Mouse (Mus musculus) embryonic facial prominence, embryonic 14.5 days (tissue): ENCODE measurements at regions not wholly inside any gene's neighbourhood (a gene's known extent, or its start where the extent isn't known, plus 50 kb on each side); places are given as distances from the start of the nearest gene placed in this dataset.

Source experiments
- ATAC-seq: fragments of 200-750 bp; cut with Nextera tagmentation; 2 replicates; pipeline ENCODE4 v1.8.0; 2017; ENCODE audit warnings: low read depth, moderate number of reproducible peaks, moderate TSS enrichment
- DNase-seq: peaks from one replicate; pipeline ENCODE4 v3.0.0-alpha.2; 2015; ENCODE audit warnings: low spot score
- H3K27ac ChIP-seq: fragments of 300-500 bp; sonication (generic); replicated peaks from 2 replicates; pipeline ENCODE4 v1.5.1; 2014; ENCODE audit warnings: low read depth, mild to moderate bottlenecking, low read length, moderate library complexity
- H3K27me3 ChIP-seq: fragments of 300-500 bp; sonication (generic); replicated peaks from 2 replicates; pipeline ENCODE4 v1.6.1; 2014; ENCODE audit warnings: low read length; ENCODE audit not compliant: control insufficient read depth, insufficient read depth
- H3K36me3 ChIP-seq: fragments of 300-500 bp; sonication (generic); 2 replicates; pipeline ENCODE4 v1.6.1; 2014; ENCODE audit warnings: low read length, mixed read lengths; ENCODE audit not compliant: control insufficient read depth, insufficient read depth
- H3K4me1 ChIP-seq: fragments of 300-500 bp; sonication (generic); 2 replicates; pipeline ENCODE4 v1.6.1; 2014; ENCODE audit warnings: antibody characterized with exemption, low read length; ENCODE audit not compliant: control insufficient read depth, insufficient read depth
- H3K4me2 ChIP-seq: fragments of 300-500 bp; sonication (generic); 2 replicates; pipeline ENCODE4 v1.6.1; 2014; ENCODE audit warnings: low read depth, mild to moderate bottlenecking, low read length, moderate library complexity, mixed read lengths
- H3K4me3 ChIP-seq: fragments of 300-500 bp; sonication (generic); 2 replicates; pipeline ENCODE4 v1.5.1; 2014; ENCODE audit warnings: low read depth, mild to moderate bottlenecking, low read length
- H3K9ac ChIP-seq: fragments of 300-500 bp; sonication (generic); 2 replicates; pipeline ENCODE4 v1.6.1; 2014; ENCODE audit warnings: low read depth, mild to moderate bottlenecking, low read length, moderate library complexity, mixed read lengths
- H3K9me3 ChIP-seq: fragments of 300-500 bp; sonication (generic); 2 replicates; pipeline ENCODE4 v1.6.1; 2016; ENCODE audit warnings: low read length; ENCODE audit not compliant: control insufficient read depth
- WGBS: fragments of 180-500 bp; shearing (Covaris S2); extraction: QIAGEN DNeasy Blood & Tissue Kit; methylation state at CpG from one replicate; pipeline ENCODE4 v1.1.7; 2014; 5-methylcytosine and 5-hydroxymethylcytosine counted together

GRCm38 (mm10) chr14:67613221-67613620 is 1604.2 kb upstream of the Gulo start:
- Histone ChIP-seq H3K9ac (no peak overlapping the region), H3K27ac (peak overlapping the region; percentile 66), H3K4me2 (peak overlapping the region; percentile 52), H3K36me3 (no peaks in the 10 kb centered on the region), H3K27me3 (peaks cover 4% of the 10 kb centered on the region; the same call in 1 of the 2 replicates), H3K4me1 (peaks cover 34% of the 10 kb centered on the region), H3K4me3 (peak overlapping the region; percentile 26), H3K9me3 (no peaks in the 10 kb centered on the region)
- peak; percentile 54 for ATAC-seq
- WGBS = 10% methylated on average over 14 of the region's 14 CpGs
- peak; percentile 81 for DNase-seq

- Histone ChIP-seq H3K27me3 (peaks cover 8% of the 10 kb centered on the region), H3K4me1 (peaks cover 41% of the 10 kb centered on the region), H3K4me3 (no peak overlapping the region), H3K27ac (peak overlapping the region; percentile 66), H3K9ac (no peak overlapping the region), H3K36me3 (no peaks in the 10 kb centered on the region), H3K4me2 (peak overlapping the region; percentile 52), H3K9me3 (no peaks in the 10 kb centered on the region)
- 23% methylated on average over 4 of the region's 4 CpGs for WGBS
- DNase-seq (no peak), ATAC-seq (no peak)
These were observed 1603.5 kb upstream of the Gulo start for GRCm38 (mm10) chr14:67612471-67612870.

- Histone ChIP-seq H3K27me3 (peaks cover 8% of the 10 kb centered on the region), H3K36me3 (no peaks in the 10 kb centered on the region), H3K9ac (0 out of 2 replicates have a peak overlapping the region, but pooled peaks have one; percentile 3), H3K4me1 (peaks cover 29% of the 10 kb centered on the region), H3K27ac (no peak overlapping the region), H3K9me3 (no peaks in the 10 kb centered on the region), H3K4me3 (0 out of 2 replicates have a peak overlapping the region, but pooled peaks have one; percentile 1), H3K4me2 (peak overlapping the region; percentile 48)
- DNase-seq (peak; percentile 74), ATAC-seq (peak; percentile 80)
- WGBS = 23% methylated on average over 20 of the region's 20 CpGs
These were observed 1599.3 kb upstream of the Gulo start for GRCm38 (mm10) chr14:67608262-67608661.

- Histone ChIP-seq H3K4me2 (no peak overlapping the region), H3K9me3 (no peaks in the 10 kb centered on the region), H3K4me1 (peaks cover 5% of the 10 kb centered on the region), H3K27me3 (peaks cover 10% of the 10 kb centered on the region), H3K9ac (no peak overlapping the region), H3K27ac (no peak overlapping the region), H3K36me3 (no peaks in the 10 kb centered on the region), H3K4me3 (no peak overlapping the region)
- ATAC-seq (no peak), DNase-seq (no peak)
- 58% methylated on average over 4 of the region's 4 CpGs for WGBS
These were observed 1594.0 kb upstream of the Gulo start for GRCm38 (mm10) chr14:67602960-67603359.

GRCm38 (mm10) chr14:67599734-67600133 is 1590.7 kb upstream of the Gulo start:
- H3K4me1 ChIP-seq = no peaks in the 10 kb centered on the region
- WGBS = 34% methylated on average over 4 of the region's 4 CpGs
- no peak for DNase-seq
- no peaks in the 10 kb centered on the region for H3K36me3 ChIP-seq
- no peak for ATAC-seq
- H3K27me3 ChIP-seq = peaks cover 8% of the 10 kb centered on the region; the same call in 1 of the 2 replicates
- H3K4me3 ChIP-seq = no peak overlapping the region
- no peak overlapping the region for H3K27ac ChIP-seq
- H3K4me2 ChIP-seq = no peak overlapping the region
- no peaks in the 10 kb centered on the region for H3K9me3 ChIP-seq
- H3K9ac ChIP-seq = no peak overlapping the region

- ATAC-seq (0 out of 2 replicates have a peak, but pooled peaks have one; percentile 22), DNase-seq (peak; percentile 82)
- H3K27ac ChIP-seq = no peak overlapping the region
- no peak overlapping the region for H3K4me3 ChIP-seq
- no peak overlapping the region for H3K9ac ChIP-seq
- WGBS = 44% methylated on average over 11 of the region's 11 CpGs
- no peaks in the 10 kb centered on the region for H3K27me3 ChIP-seq
- H3K4me1 ChIP-seq = no peaks in the 10 kb centered on the region
- peak overlapping the region; percentile 6; the same call in 1 of the 2 replicates for H3K4me2 ChIP-seq
- no peaks in the 10 kb centered on the region for H3K9me3 ChIP-seq
- no peaks in the 10 kb centered on the region for H3K36me3 ChIP-seq
These were observed 1579.6 kb upstream of the Gulo start for GRCm38 (mm10) chr14:67588627-67589026.

- 55% methylated on average over 14 of the region's 14 CpGs for WGBS
- H3K27ac ChIP-seq = no peak overlapping the region
- no peak overlapping the region for H3K9ac ChIP-seq
- no peaks in the 10 kb centered on the region for H3K9me3 ChIP-seq
- ATAC-seq = no peak
- H3K4me2 ChIP-seq = no peak overlapping the region
- no peak overlapping the region for H3K4me3 ChIP-seq
- peaks cover 11% of the 10 kb centered on the region; the same call in 1 of the 2 replicates for H3K4me1 ChIP-seq
- no peak for DNase-seq
- H3K36me3 ChIP-seq = no peaks in the 10 kb centered on the region
- H3K27me3 ChIP-seq = no peaks in the 10 kb centered on the region
These were observed 1575.5 kb upstream of the Gulo start for GRCm38 (mm10) chr14:67584456-67585048.

GRCm38 (mm10) chr14:67582201-67582782 is 1573.3 kb upstream of the Gulo start:
- Histone ChIP-seq H3K27ac (no peak overlapping the region), H3K9ac (no peak overlapping the region), H3K9me3 (0 out of 2 replicates have a peak, but pooled peaks cover 2% of the 10 kb centered on the region), H3K4me3 (no peak overlapping the region), H3K4me2 (no peak overlapping the region), H3K4me1 (peaks cover 11% of the 10 kb centered on the region; the same call in 1 of the 2 replicates), H3K27me3 (no peaks in the 10 kb centered on the region), H3K36me3 (no peaks in the 10 kb centered on the region)
- DNase-seq = peak; percentile 74
- WGBS = 52% methylated on average over 8 of the region's 8 CpGs
- no peak for ATAC-seq
